Mouse (Mus musculus): ENCODE results near the gene Gja1. TPM values are rescaled to one million over a fixed set of nuclear protein-coding genes. Genes with fewer than 3 reads are reported as not detected.
"Not testable (repeated sequence)": the region's sequence is repeated elsewhere in the genome, so short reads cannot be mapped to it uniquely, and the experiment has no call there.

Gja1 gene
- polyA plus RNA-seq, 1 experiment from 2014 or later = 302 TPM

GRCm38 (mm10) chr10:56385195-56386109 lies 8.3 kb downstream of the Gja1 start:
- Histone ChIP-seq H3K9ac (no peak overlapping the region), H3K9me3 (no peaks in the 10 kb centered on the region), H3K27me3 (no peaks in the 10 kb centered on the region), H3K36me3 (peaks cover 37% of the 10 kb centered on the region), H3K4me3 (no peak overlapping the region), H3K27ac (no peak overlapping the region), H3K4me1 (peaks cover 7% of the 10 kb centered on the region; the same call in 1 of the 2 replicates), H3K4me2 (replicated peaks) (no peak overlapping the region)
- ATAC-seq (ENCODE audit: insufficient number of reproducible peaks, insufficient read depth, low FRiP score, low TSS enrichment) = no peak
- 80% methylated on average over 13 of the region's 13 CpGs for WGBS

GRCm38 (mm10) chr10:56393095-56393784 lies 16.1 kb downstream of the Gja1 start:
- no peaks in the 10 kb centered on the region for H3K4me1 ChIP-seq
- H3K9ac ChIP-seq = no peak overlapping the region
- H3K27me3 ChIP-seq = no peaks in the 10 kb centered on the region
- no peak overlapping the region for H3K4me2 ChIP-seq (replicated peaks)
- no peaks in the 10 kb centered on the region for H3K9me3 ChIP-seq
- H3K36me3 ChIP-seq = peaks cover 29% of the 10 kb centered on the region
- ATAC-seq (ENCODE audit: insufficient number of reproducible peaks, insufficient read depth, low FRiP score, low TSS enrichment) = no peak
- H3K27ac ChIP-seq = 0 out of 2 replicates have a peak overlapping the region, but pooled peaks have one; percentile 11
- WGBS = 60% methylated on average over 6 of the region's 6 CpGs
- H3K4me3 ChIP-seq = no peak overlapping the region

DNA sequence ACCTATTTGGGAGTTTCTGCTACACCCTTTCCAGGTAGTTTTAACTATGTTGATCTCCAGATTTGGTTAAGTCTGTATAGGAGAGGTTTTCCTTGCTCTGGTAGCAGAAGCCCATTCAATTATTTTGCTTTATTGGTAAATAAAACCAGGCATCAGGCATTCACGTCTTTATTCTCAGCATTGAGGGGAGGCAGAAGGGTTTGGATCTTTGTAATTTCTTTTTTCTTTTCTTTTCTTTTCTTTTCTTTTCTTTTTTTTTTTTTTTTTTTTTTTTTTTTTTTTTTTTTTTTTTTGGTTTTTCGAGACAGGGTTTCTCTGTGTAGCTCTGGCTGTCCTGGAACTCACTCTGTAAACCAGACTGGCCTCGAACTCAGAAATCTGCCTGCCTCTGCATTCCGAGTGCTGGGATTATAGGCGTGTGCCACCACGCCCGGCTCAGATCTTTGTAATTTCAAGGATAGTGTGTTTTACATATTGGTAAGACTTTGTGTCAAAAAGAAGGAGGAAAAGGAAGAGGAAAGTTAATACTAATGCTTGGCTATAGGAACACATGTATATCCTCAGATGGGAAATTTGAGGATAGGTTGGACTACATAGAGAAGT lies 16.8 kb downstream of the Gja1 start:
- ATAC-seq (ENCODE audit: insufficient number of reproducible peaks, insufficient read depth, low FRiP score, low TSS enrichment); H3K27ac ChIP-seq: not testable (repeated sequence)

DNA sequence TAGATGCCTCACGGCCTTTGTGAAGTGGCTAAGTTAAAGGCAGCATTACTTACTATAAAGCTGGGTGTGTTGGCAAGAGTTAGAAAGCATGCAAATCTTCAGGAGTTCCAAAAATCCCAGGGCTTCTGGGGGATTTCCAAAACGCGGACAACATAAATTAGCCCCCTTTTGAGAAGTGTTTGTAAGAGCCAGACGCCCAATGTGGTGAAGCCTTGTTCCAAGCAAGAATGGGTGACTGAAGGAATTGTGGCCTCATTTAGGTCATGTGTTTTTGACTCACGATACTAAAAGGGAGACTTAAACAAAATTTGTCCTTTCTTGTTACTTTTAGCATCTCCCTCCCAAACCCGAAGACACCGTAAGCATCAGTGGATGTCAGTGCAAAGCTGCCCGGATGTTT lies 20.7 kb downstream of the Gja1 start:
- Histone ChIP-seq H3K9ac (no peak overlapping the region), H3K27me3 (no peaks in the 10 kb centered on the region), H3K4me2 (replicated peaks) (no peak overlapping the region), H3K36me3 (no peaks in the 10 kb centered on the region), H3K27ac (no peak overlapping the region), H3K9me3 (no peaks in the 10 kb centered on the region), H3K4me3 (no peak overlapping the region), H3K4me1 (no peaks in the 10 kb centered on the region)
- ATAC-seq (ENCODE audit: insufficient number of reproducible peaks, insufficient read depth, low FRiP score, low TSS enrichment) = no peak
- 84% methylated on average over 8 of the region's 8 CpGs for WGBS

More for the DNA sequence above, 16.8 kb downstream of the Gja1 start:
- H3K4me2 ChIP-seq (replicated peaks); H3K9ac ChIP-seq; H3K27me3 ChIP-seq; H3K4me1 ChIP-seq; H3K9me3 ChIP-seq; H3K4me3 ChIP-seq: not testable (repeated sequence)
- 85% methylated on average over 7 of the region's 7 CpGs for WGBS
- peaks cover 22% of the 10 kb centered on the region for H3K36me3 ChIP-seq

DNA sequence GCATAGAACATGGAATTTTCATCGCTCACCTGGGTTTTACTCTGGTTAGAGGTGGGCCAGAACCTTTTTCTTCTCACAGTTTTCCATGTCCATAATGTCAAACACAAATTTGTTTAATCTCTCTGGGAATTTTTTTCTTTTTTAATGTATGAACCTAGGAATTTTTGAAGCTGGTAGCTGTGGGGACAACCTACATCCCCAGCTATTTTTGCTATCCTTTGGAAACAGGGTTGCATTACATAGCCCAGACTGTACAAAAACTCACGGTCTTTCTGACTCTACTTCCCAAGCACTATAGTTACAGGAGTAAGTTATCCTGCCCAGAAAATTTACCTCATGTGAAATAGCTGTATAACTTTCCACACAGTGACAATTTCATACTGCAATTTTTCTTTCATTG lies 21.2 kb downstream of the Gja1 start:
- Histone ChIP-seq H3K27me3 (no peaks in the 10 kb centered on the region), H3K4me1 (no peaks in the 10 kb centered on the region)

GRCm38 (mm10) chr10:56401396-56401795 lies 24.3 kb downstream of the Gja1 start:
- WGBS = 88% methylated on average over 8 of the region's 8 CpGs
- not testable (repeated sequence) for H3K36me3 ChIP-seq; ATAC-seq (ENCODE audit: insufficient number of reproducible peaks, insufficient read depth, low FRiP score, low TSS enrichment)

More for the DNA sequence above, 21.2 kb downstream of the Gja1 start:
- no peak overlapping the region for H3K9ac ChIP-seq
- H3K27ac ChIP-seq = no peak overlapping the region
- H3K9me3 ChIP-seq = no peaks in the 10 kb centered on the region
- 86% methylated on average over 2 of the region's 2 CpGs for WGBS
- no peak overlapping the region for H3K4me3 ChIP-seq
- ATAC-seq (ENCODE audit: insufficient number of reproducible peaks, insufficient read depth, low FRiP score, low TSS enrichment) = no peak
- H3K4me2 ChIP-seq (replicated peaks) = no peak overlapping the region
- H3K36me3 ChIP-seq = no peaks in the 10 kb centered on the region

GRCm38 (mm10) chr10:56405934-56406333 lies 28.8 kb downstream of the Gja1 start:
- 58% methylated on average over 9 of the region's 9 CpGs for WGBS
- ATAC-seq (ENCODE audit: insufficient number of reproducible peaks, insufficient read depth, low FRiP score, low TSS enrichment) = no peak

More at GRCm38 (mm10) chr10:56401396-56401795, 24.3 kb downstream of the Gja1 start:
- H3K4me3 ChIP-seq; H3K4me2 ChIP-seq (replicated peaks); H3K9me3 ChIP-seq; H3K27ac ChIP-seq; H3K9ac ChIP-seq; H3K27me3 ChIP-seq; H3K4me1 ChIP-seq: not testable (repeated sequence)

GRCm38 (mm10) chr10:56406386-56407130 lies 29.4 kb downstream of the Gja1 start:
- no peaks in the 10 kb centered on the region; the same call in 1 of the 2 replicates for H3K4me1 ChIP-seq
- ATAC-seq (ENCODE audit: insufficient number of reproducible peaks, insufficient read depth, low FRiP score, low TSS enrichment) = no peak
- H3K9ac ChIP-seq = no peak overlapping the region
- WGBS = 88% methylated on average over 6 of the region's 6 CpGs
- no peak overlapping the region for H3K4me3 ChIP-seq
- H3K27ac ChIP-seq = no peak overlapping the region
- H3K4me2 ChIP-seq (replicated peaks) = no peak overlapping the region
- H3K27me3 ChIP-seq = no peaks in the 10 kb centered on the region
- no peaks in the 10 kb centered on the region for H3K9me3 ChIP-seq
- H3K36me3 ChIP-seq = no peaks in the 10 kb centered on the region

More at GRCm38 (mm10) chr10:56405934-56406333, 28.8 kb downstream of the Gja1 start:
- H3K9me3 ChIP-seq = no peaks in the 10 kb centered on the region
- no peak overlapping the region for H3K4me3 ChIP-seq
- no peaks in the 10 kb centered on the region; the same call in 1 of the 2 replicates for H3K4me1 ChIP-seq
- no peak overlapping the region for H3K4me2 ChIP-seq (replicated peaks)
- H3K9ac ChIP-seq = no peak overlapping the region
- H3K27ac ChIP-seq = no peak overlapping the region
- no peaks in the 10 kb centered on the region for H3K27me3 ChIP-seq
- H3K36me3 ChIP-seq = no peaks in the 10 kb centered on the region

GRCm38 (mm10) chr10:56415894-56416570 lies 38.9 kb downstream of the Gja1 start:
- Histone ChIP-seq H3K27ac (no peak overlapping the region), H3K4me2 (replicated peaks) (no peak overlapping the region), H3K4me3 (no peak overlapping the region), H3K9me3 (no peaks in the 10 kb centered on the region), H3K27me3 (no peaks in the 10 kb centered on the region), H3K36me3 (no peaks in the 10 kb centered on the region), H3K9ac (no peak overlapping the region), H3K4me1 (no peaks in the 10 kb centered on the region)
- WGBS = 46% methylated on average over 7 of the region's 7 CpGs
- no peak for ATAC-seq (ENCODE audit: insufficient number of reproducible peaks, insufficient read depth, low FRiP score, low TSS enrichment)

DNA sequence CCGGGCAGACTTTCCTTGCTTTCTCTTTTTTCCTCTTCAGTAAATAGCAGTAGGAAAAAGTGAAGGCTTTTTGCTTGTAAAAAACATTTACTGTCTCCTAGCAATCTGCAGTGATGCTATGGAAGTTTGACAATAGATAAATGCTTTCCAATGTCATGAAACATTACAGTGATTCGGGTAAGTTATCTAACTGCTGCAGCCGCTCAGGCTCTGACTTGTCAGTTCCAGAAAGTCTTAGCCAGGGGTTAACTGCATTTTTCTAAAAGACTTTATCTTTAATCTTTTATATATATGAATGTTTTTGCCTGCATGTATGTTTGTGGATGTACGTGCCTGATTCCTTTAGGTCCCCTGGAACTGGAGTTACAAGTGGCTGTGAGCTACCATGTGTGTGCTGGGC lies 45.4 kb downstream of the Gja1 start:
- WGBS = 76% methylated on average over 4 of the region's 4 CpGs
- ATAC-seq (ENCODE audit: insufficient number of reproducible peaks, insufficient read depth, low FRiP score, low TSS enrichment) = no peak
- no peak overlapping the region for H3K4me3 ChIP-seq
- H3K9ac ChIP-seq = no peak overlapping the region
- H3K27me3 ChIP-seq = no peaks in the 10 kb centered on the region
- H3K27ac ChIP-seq = no peak overlapping the region
- H3K4me2 ChIP-seq (replicated peaks) = no peak overlapping the region
- no peaks in the 10 kb centered on the region for H3K36me3 ChIP-seq
- H3K4me1 ChIP-seq = peaks cover 11% of the 10 kb centered on the region; the same call in 1 of the 2 replicates
- H3K9me3 ChIP-seq = no peaks in the 10 kb centered on the region

All from embryonic facial prominence, embryonic 12.5 days (tissue).